Mouse (Mus musculus) thymus, adult 18-20 months (tissue): Measurements from ENCODE around the gene Zmat3.

Experiments
- DNase-seq, 2 experiments: peaks; one replicate each; pipeline ENCODE4 v3.0.0; 2022; ENCODE audit warnings: mixed read lengths in 2 of 2

Zmat3 gene

DNA sequence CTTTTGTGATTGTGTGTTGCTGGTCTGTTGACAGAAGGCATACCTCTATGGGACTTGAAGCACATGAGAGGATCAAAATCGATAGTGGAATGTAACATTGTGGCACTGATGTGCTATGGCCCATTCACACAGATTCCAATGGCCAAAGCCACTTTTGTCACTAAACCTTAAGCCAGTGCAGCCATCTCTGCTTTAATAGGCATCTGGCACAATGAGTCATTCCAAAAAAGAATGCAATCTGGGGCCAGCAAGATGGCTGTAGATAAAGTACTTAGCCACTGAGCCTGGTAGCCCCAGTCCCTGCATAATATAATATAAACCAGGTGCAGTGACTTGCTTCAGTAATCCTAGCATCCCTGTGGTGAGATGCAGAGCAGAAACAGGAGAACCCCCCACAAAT lies 1.7 kb upstream of the Zmat3 start:
- DNase-seq = no peak

DNA sequence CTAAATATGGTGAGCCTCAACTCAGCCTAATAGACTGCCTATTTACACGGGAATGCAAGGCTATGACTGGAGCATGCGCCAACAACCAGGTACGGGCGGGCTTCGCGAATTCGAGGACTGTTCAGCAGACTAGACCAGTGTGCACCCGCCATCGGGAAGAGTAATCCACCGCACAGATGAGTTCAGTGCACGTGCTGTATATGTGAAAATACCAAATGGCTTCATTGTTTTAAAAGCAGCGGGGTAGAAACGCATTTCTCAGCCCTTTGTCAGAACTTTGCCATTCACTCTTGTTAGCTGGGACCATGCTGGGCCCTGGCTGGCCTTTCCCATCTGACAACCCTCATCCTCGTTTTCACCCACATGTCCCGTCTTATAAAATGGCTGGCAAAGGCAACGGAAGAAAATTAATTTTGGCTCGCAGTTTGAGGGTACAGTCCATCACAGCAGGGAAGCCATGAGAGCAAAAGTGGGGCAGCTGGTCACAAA lies 476 bp upstream of the Zmat3 start:
- no peak for DNase-seq

GRCm38 (mm10) chr3:32364841-32365545 lies 821 bp downstream of the Zmat3 start:
- no peak for DNase-seq

- no peak for DNase-seq
Observed at GRCm38 (mm10) chr3:32364195-32364594, 1.6 kb downstream of the Zmat3 start.

DNA sequence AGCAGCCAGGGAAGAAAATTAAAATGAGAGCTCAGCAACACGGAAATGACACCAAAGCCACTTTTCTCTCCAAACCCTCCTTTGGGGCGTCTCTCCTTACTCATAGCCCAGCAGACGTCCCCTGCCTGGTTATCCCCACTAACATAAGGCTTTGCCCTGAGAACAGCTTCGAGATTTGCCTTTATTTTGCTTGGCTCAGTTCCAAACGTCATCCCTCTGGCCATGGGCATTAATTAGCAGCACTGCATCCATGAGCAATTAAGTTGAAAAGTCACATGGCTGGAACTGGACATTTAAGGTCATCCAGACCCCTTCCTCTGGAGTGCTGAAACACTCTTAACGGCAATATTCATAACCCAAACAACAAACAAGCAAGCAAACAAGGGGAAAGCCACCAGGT lies 4.6 kb downstream of the Zmat3 start:
- DNase-seq = no peak

DNA sequence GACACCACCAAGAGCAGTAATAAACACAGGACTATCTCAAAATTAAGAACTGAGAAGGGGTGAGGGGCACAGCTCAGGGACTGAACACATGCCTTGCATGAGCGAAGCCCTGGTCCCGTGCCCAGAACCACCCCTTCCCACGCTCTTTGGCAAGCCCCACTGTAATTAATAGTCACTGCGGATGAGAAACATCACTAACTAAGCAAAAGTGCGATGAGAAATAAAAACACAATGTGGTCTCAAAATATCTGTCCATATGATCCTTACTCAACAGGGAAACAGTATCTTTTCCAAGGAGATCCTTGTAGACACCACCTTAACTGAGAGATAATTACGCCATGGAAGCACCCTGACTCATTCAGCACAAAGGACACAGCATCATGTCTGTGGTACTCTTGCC lies 17.9 kb downstream of the Zmat3 start:
- DNase-seq = no peak

GRCm38 (mm10) chr3:32345249-32345648 lies 20.6 kb downstream of the Zmat3 start:
- no peak for DNase-seq

GRCm38 (mm10) chr3:32344825-32345224 lies 21.0 kb downstream of the Zmat3 start:
- DNase-seq = no peak

DNA sequence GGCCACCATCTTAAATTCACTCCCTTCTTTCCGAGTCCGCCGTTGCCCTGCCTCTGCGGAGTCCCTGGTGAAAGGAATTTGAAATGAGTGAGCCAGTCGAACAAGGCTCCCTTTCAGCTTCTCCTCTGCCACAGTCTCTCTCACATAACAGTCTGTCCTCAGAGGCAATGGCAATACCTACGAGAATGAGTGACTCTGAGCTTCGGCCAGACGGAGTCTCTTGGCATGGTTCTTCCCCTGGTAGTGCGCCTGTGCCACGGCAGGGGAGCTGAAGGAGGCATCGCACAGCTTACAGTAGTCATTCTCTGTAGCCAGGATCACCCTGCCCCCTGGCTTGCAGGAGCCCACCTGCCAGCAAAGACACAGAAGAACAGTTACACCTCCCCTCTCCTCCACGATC lies 22.4 kb downstream of the Zmat3 start:
- no peak for DNase-seq

DNA sequence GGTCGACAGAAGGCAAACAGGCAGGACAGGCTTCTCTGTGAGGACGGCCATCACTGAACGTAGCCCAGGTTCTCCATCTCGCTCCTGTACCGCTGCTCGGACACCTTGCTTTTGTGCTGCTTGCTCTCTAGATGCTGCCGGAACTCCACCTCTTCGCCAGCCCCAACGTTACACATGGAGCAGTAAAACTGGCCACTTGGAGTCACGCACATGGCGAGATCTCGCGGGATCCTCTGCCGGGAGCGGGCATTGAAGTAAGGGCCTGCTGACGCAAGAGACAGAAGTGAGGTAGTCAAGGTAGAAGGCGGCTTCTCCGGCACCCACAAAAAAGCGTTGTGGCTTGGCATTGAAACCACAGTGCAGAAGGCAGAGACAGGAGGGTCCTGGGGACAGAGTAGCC lies 24.4 kb downstream of the Zmat3 start:
- DNase-seq = no peak

GRCm38 (mm10) chr3:32338231-32338630 lies 27.6 kb downstream of the Zmat3 start:
- no peak for DNase-seq

DNA sequence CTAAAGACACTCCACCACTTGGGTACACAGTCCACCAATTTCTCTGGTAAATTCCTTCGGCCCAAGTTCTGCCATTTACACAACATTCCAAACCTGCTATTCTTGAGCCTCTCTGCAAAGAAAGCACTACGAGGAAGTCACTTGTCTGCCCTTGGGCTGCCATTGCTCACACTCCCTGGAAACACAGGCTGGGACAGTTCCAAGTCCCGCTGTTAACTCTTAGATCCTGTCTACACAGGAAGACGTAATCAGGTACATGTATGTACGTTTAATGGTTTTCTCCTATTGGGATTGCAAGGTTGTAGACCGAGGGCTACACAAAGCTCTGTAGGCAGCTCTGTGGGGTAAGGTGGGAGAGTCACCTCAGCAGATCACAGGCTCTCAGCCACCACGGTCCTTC lies 28.0 kb downstream of the Zmat3 start:
- DNase-seq = no peak

DNA sequence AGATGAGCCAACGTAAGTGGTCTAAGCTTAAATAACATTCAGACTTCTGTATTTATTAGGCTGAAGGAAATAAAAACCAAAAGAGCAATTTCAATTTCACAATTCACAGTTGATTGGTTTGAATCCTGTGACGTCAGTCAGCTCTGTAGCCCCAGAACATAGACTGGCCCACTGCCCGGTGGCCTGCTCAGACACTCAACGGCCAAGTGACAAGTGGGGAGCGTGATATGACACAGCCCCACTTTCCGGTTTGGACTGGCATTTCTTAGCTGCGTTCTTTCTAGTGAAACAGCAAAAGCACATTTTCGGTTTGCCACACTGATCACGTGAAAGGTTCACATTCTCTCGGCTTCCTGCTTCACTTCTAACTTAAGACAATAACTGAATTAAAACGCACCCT lies 30.9 kb downstream of the Zmat3 start:
- DNase-seq = no peak

DNA sequence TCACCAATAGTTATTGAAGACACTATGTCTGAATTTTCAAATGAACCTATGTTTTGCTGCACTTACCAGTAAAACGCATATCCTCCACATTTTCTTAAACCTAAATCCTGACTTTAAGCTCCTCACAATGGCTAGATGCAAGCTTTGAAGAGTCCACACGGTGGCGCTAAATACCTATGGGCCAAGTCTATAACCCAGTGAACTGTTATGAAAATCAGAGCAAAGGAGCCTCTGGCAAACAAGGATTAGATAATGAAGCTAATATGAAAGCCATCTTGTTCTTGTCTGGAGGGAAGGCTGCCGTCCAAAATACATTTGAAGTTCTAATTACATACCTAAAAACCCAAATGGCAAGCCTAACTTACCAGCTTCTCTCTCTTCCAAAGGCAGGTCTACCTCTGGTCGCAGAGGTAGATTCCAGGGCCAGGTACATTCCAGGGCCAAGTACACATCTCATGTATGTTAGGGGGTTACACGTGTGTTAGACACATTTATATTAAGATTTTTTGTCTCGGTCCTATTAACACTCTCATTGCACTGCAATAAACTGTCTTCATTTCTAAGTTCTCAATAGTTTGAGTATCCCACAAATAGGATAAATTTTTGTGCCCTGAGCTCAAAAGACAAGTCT lies 32.2 kb downstream of the Zmat3 start:
- peak; percentile 18 to 23 for DNase-seq

GRCm38 (mm10) chr3:32317901-32318416 lies 47.9 kb downstream of the Zmat3 start:
- DNase-seq = no peak

GRCm38 (mm10) chr3:32317165-32317900 lies 48.5 kb downstream of the Zmat3 start:
- no peak for DNase-seq

GRCm38 (mm10) chr3:32314746-32315145 lies 51.1 kb downstream of the Zmat3 start:
- DNase-seq = no peak

DNA sequence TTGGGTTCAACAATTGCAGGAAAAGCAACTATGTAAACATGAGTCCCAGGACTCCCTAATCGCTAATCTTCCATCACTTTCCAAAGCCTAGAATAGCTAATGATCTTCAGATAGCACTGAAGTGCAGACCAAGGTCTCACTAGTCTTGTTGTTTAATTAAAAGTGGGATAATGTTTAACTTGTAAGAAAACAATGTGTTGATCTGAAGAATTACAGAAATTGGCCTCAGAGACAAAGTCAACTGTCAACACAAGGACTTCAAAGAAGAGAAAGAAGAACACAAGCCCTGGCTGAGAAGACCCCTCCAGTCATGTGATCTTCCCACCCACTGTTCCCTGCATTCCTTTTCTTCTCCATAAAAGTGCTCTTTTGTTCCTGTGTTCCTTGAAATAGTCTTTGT lies 61.6 kb downstream of the Zmat3 start:
- DNase-seq = no peak

- DNase-seq = no peak
Observed at GRCm38 (mm10) chr3:32292001-32292400, 73.8 kb downstream of the Zmat3 start.
